Mouse (Mus musculus): Measurements from ENCODE around the gene Pdzk1ip1.
A peak's percentile ranks its signal among the peaks of the same experiment; 100 is the strongest.

The Pdzk1ip1 gene

GRCm38 (mm10) chr4:115075204-115075915 lies 13.1 kb upstream of the Pdzk1ip1 start:
- DNase-seq = peak; percentile 72

- peak; percentile 58 for DNase-seq
Measured at GRCm38 (mm10) chr4:115078892-115079820, 9.4 kb upstream of the Pdzk1ip1 start.

- no peak for DNase-seq
Measured at GRCm38 (mm10) chr4:115079821-115080349, 8.6 kb upstream of the Pdzk1ip1 start.

GRCm38 (mm10) chr4:115083031-115083430 lies 5.5 kb upstream of the Pdzk1ip1 start:
- DNase-seq = no peak

- DNase-seq = peak; percentile 75
Measured at GRCm38 (mm10) chr4:115085522-115086095, 2.9 kb upstream of the Pdzk1ip1 start.

- no peak for DNase-seq
Measured at GRCm38 (mm10) chr4:115086257-115086656, 2.3 kb upstream of the Pdzk1ip1 start.

- DNase-seq = peak; percentile 57
Measured at GRCm38 (mm10) chr4:115086763-115087415, 1.6 kb upstream of the Pdzk1ip1 start.

- DNase-seq = peak; percentile 30
Measured at GRCm38 (mm10) chr4:115090592-115090991, 2.1 kb downstream of the Pdzk1ip1 start.

- DNase-seq = no peak
Measured at GRCm38 (mm10) chr4:115091806-115092205, 3.3 kb downstream of the Pdzk1ip1 start.

- DNase-seq = no peak
Measured at GRCm38 (mm10) chr4:115093331-115093864, 4.9 kb downstream of the Pdzk1ip1 start.

GRCm38 (mm10) chr4:115094056-115094455 lies 5.5 kb downstream of the Pdzk1ip1 start:
- no peak for DNase-seq

GRCm38 (mm10) chr4:115095671-115096434 lies 7.3 kb downstream of the Pdzk1ip1 start:
- DNase-seq = peak; percentile 56

- DNase-seq = peak; percentile 11
Measured at GRCm38 (mm10) chr4:115096435-115097145, 8.1 kb downstream of the Pdzk1ip1 start.

GRCm38 (mm10) chr4:115097146-115097496 lies 8.6 kb downstream of the Pdzk1ip1 start:
- peak; percentile 56 for DNase-seq

GRCm38 (mm10) chr4:115101682-115102081 lies 13.2 kb downstream of the Pdzk1ip1 start:
- DNase-seq = peak; percentile 75

- DNase-seq = no peak
Measured at GRCm38 (mm10) chr4:115103510-115103909, 15.0 kb downstream of the Pdzk1ip1 start.

GRCm38 (mm10) chr4:115111167-115111566 lies 22.7 kb downstream of the Pdzk1ip1 start:
- DNase-seq = no peak

- DNase-seq = no peak
Measured at GRCm38 (mm10) chr4:115113266-115113665, 24.8 kb downstream of the Pdzk1ip1 start.

GRCm38 (mm10) chr4:115119642-115120041 lies 31.1 kb downstream of the Pdzk1ip1 start:
- DNase-seq = no peak

- DNase-seq = no peak
Measured at GRCm38 (mm10) chr4:115121162-115121561, 32.7 kb downstream of the Pdzk1ip1 start.

- DNase-seq = no peak
Measured at GRCm38 (mm10) chr4:115121608-115122007, 33.1 kb downstream of the Pdzk1ip1 start.

All from lung, postnatal 36 days (tissue).